Mouse (Mus musculus) heart, postnatal 0 days (tissue): ENCODE results near the gene Shprh.

Source experiments
- CTCF ChIP-seq: IDR thresholded peaks from 2 replicates; pipeline ENCODE4 v1.5.1; 2016; ENCODE audit warnings: antibody characterized with exemption, control low read depth, low read depth
- EP300 ChIP-seq: IDR thresholded peaks from 2 replicates; pipeline ENCODE4 v1.6.1; 2016; ENCODE audit warnings: antibody characterized with exemption, low read depth

GRCm38 (mm10) chr10:11157039-11157438 is 7.8 kb downstream of the Shprh start:
- peak; percentile 19; the same call in 1 of the 2 replicates for TF ChIP-seq CTCF
- no peak for TF ChIP-seq EP300
